Mouse (Mus musculus) left cerebral cortex, postnatal 10 days (tissue): ENCODE measurements around the gene Nr1h2. TPM values are rescaled to one million over a fixed set of nuclear protein-coding genes. Genes with fewer than 3 reads are reported as not detected.

Experiments used
- DNase-seq, 2 experiments: peaks; one replicate each; pipeline ENCODE4 v3.0.0; 2021 to 2022; ENCODE audit warnings: low spot score in 2 of 2, mixed read lengths in 1 of 2; ENCODE audit errors: extremely low spot score in 1 of 2
- intact Hi-C: fragments of 180-260 bp; cut with DNase I; formaldehyde crosslinking; loops from one replicate; pipeline ENCODE4 v1.15.1; 2025
- total RNA-seq, 2 experiments: library from RNA; stranded (reverse); gene quantifications; 2 replicates each; pipeline ENCODE4 v1.2.3; 2021

Gene Nr1h2
- total RNA-seq, 2 experiments from 2014 or later, result 49.6 to 53.6 TPM

GRCm38 (mm10) chr7:44587676-44588075 is 33.9 kb upstream of the Nr1h2 start:
- intact Hi-C loops, result no loop called here
- DNase-seq, result no peak

GRCm38 (mm10) chr7:44586930-44587329 is 33.2 kb upstream of the Nr1h2 start:
- intact Hi-C loops, result no loop called here
- DNase-seq, result peak; percentile 77 to 84

GRCm38 (mm10) chr7:44586518-44586917 is 32.8 kb upstream of the Nr1h2 start:
- intact Hi-C loops, result no loop called here
- DNase-seq, result peak; percentile 70 to 72

- intact Hi-C loops, result no loop called here
- no peak for DNase-seq
Measured at GRCm38 (mm10) chr7:44585606-44586005, 31.9 kb upstream of the Nr1h2 start.

GRCm38 (mm10) chr7:44584921-44585320 is 31.2 kb upstream of the Nr1h2 start:
- intact Hi-C loops, result no loop called here
- DNase-seq, result no peak

GRCm38 (mm10) chr7:44584265-44584804 is 30.6 kb upstream of the Nr1h2 start:
- intact Hi-C loops, result no loop called here
- no peak for DNase-seq

- DNase-seq, result no peak
- intact Hi-C loops, result no loop called here
Measured at GRCm38 (mm10) chr7:44583146-44583545, 29.4 kb upstream of the Nr1h2 start.

GRCm38 (mm10) chr7:44582709-44583108 is 29.0 kb upstream of the Nr1h2 start:
- intact Hi-C loops, result no loop called here

GRCm38 (mm10) chr7:44581637-44582036 is 27.9 kb upstream of the Nr1h2 start:
- DNase-seq, result no peak
- intact Hi-C loops, result no loop called here

More at GRCm38 (mm10) chr7:44582709-44583108, 29.0 kb upstream of the Nr1h2 start:
- no peak for DNase-seq

GRCm38 (mm10) chr7:44576333-44576844 is 22.6 kb upstream of the Nr1h2 start:
- intact Hi-C loops, result no loop called here
- DNase-seq, result no peak

GRCm38 (mm10) chr7:44572956-44573484 is 19.3 kb upstream of the Nr1h2 start:
- intact Hi-C loops, result no loop called here
- DNase-seq, result no peak

GRCm38 (mm10) chr7:44572213-44572701 is 18.5 kb upstream of the Nr1h2 start, which contains the start of gene Napsa:
Gene Napsa, plus strand, starts transcription at chr7:44572380.
- DNase-seq, result no peak
- intact Hi-C loops, result no loop called here

GRCm38 (mm10) chr7:44571811-44572210 is 18.1 kb upstream of the Nr1h2 start:
- intact Hi-C loops, result no loop called here
- DNase-seq, result no peak

- no peak for DNase-seq
- intact Hi-C loops, result no loop called here
Measured at GRCm38 (mm10) chr7:44570989-44571388, 17.2 kb upstream of the Nr1h2 start.

- no peak for DNase-seq
- intact Hi-C loops, result loop anchor here (5.0 kb wide), 1 partner anchor 78 kb away; no protein-coding TSS in a partner anchor
Measured at GRCm38 (mm10) chr7:44568803-44569202, 15.1 kb upstream of the Nr1h2 start.

GRCm38 (mm10) chr7:44565414-44565813 is 11.7 kb upstream of the Nr1h2 start:
- DNase-seq, result no peak
- intact Hi-C loops, result loop anchor here (5.0 kb wide), 1 partner anchor 82 kb away; no protein-coding TSS in a partner anchor

GRCm38 (mm10) chr7:44564486-44564885 is 10.7 kb upstream of the Nr1h2 start:
- DNase-seq, result no peak
- intact Hi-C loops, result loop anchor here (5.0 kb wide), 1 partner anchor 42 kb away; the partner anchor contains the start of gene Mybpc2

GRCm38 (mm10) chr7:44563284-44563683 is 9.5 kb upstream of the Nr1h2 start:
- no peak for DNase-seq
- intact Hi-C loops, result loop anchor here (5.0 kb wide), 1 partner anchor 41 kb away; the partner anchor contains the start of gene Mybpc2

- intact Hi-C loops, result loop anchor here (5.0 kb wide), 1 partner anchor 38 kb away; the partner anchor contains the start of gene Mybpc2
Measured at GRCm38 (mm10) chr7:44560435-44561400, 7.0 kb upstream of the Nr1h2 start.

More at GRCm38 (mm10) chr7:44560435-44561400, 7.0 kb upstream of the Nr1h2 start:
- peak; percentile 62 to 78 for DNase-seq
